Mouse (Mus musculus) neural tube, embryonic 12.5 days (tissue): ENCODE measurements around the gene Lamp1. TPM values are rescaled to one million over a fixed set of nuclear protein-coding genes. Genes with fewer than 3 reads are reported as not detected.

Source experiments
- ATAC-seq: fragments of 200-750 bp; cut with Nextera tagmentation; 2 replicates; pipeline ENCODE4 v1.8.0; 2017; ENCODE audit warnings: low read depth, mild to moderate bottlenecking, moderate TSS enrichment, moderate library complexity; ENCODE audit not compliant: low FRiP score
- H3K27ac ChIP-seq: fragments of 300-500 bp; sonication (generic); 2 replicates; pipeline ENCODE4 v1.5.1; 2016
- H3K27me3 ChIP-seq: fragments of 300-500 bp; sonication (generic); replicated peaks from 2 replicates; pipeline ENCODE4 v1.6.1; 2016; ENCODE audit warnings: mild to moderate bottlenecking
- H3K36me3 ChIP-seq: fragments of 300-500 bp; sonication (generic); 2 replicates; pipeline ENCODE4 v1.6.1; 2016; ENCODE audit warnings: mild to moderate bottlenecking
- H3K4me1 ChIP-seq: fragments of 300-500 bp; sonication (generic); 2 replicates; pipeline ENCODE4 v1.6.1; 2016
- H3K4me2 ChIP-seq: fragments of 300-500 bp; sonication (generic); replicated peaks from 2 replicates; pipeline ENCODE4 v1.6.1; 2016; ENCODE audit warnings: mild to moderate bottlenecking
- H3K4me3 ChIP-seq: fragments of 300-500 bp; sonication (generic); 2 replicates; pipeline ENCODE4 v1.5.1; 2016
- H3K9ac ChIP-seq: fragments of 300-500 bp; sonication (generic); 2 replicates; pipeline ENCODE4 v1.6.1; 2016; ENCODE audit warnings: mild to moderate bottlenecking
- H3K9me3 ChIP-seq: fragments of 300-500 bp; sonication (generic); 2 replicates; pipeline ENCODE4 v1.6.1; 2016; ENCODE audit warnings: mild to moderate bottlenecking
- WGBS: fragments of 180-500 bp; shearing (Covaris S2); methylation state at CpG from one replicate; pipeline ENCODE4 v1.1.7; 2016; 5-methylcytosine and 5-hydroxymethylcytosine counted together
- polyA plus RNA-seq: library from polyadenylated mRNA; unstranded; fragments of >200 nt; fragmentation: Nextera tagmentation; extraction: Ambion mirVana; gene quantifications from 2 replicates; pipeline ENCODE4 v1.2.1, GENCODE M21; 2016

Gene Lamp1
- polyA plus RNA-seq, 1 experiment from 2014 or later = 255 TPM

DNA sequence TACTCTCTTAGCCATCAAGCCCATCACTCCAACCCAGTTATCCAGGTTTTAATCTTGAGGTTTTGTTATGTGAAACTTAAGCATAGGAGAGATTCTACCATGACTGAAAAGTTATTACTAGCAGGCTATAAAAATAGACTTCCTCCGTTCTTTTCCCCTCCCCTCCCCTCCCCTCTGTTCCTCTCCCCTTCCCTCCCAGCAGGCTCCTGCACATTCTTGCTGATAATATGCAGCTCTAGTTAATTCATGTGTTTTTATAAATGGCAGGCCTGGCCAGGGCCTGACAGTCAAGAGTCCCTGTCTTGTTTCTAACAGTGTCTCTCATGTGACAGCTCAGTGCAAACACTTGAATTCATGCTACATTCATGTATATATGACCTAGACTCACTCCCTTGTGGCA, 11.5 kb downstream of the Lamp1 start:
- Histone ChIP-seq H3K27me3 (no peaks in the 10 kb centered on the region), H3K4me1 (no peaks in the 10 kb centered on the region), H3K36me3 (peaks cover 89% of the 10 kb centered on the region), H3K4me2 (no peak overlapping the region), H3K9me3 (no peaks in the 10 kb centered on the region), H3K27ac (no peak overlapping the region), H3K4me3 (no peak overlapping the region), H3K9ac (no peak overlapping the region)
- WGBS = 81% methylated on average over 1 of the region's 1 CpGs
- ATAC-seq = no peak

DNA sequence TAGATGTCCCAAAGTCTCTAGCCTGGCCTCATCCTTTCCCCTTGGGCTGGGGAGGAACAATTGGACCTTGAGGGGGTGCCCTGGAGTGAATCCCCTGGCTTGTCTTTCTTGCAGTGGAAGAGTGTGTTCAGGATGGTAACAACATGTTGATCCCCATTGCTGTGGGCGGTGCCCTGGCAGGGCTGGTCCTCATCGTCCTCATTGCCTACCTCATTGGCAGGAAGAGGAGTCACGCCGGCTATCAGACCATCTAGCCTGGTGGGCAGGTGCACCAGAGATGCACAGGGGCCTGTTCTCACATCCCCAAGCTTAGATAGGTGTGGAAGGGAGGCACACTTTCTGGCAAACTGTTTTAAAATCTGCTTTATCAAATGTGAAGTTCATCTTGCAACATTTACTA, 15.3 kb downstream of the Lamp1 start:
- ATAC-seq = no peak
- H3K27me3 ChIP-seq = no peaks in the 10 kb centered on the region
- no peak overlapping the region for H3K4me2 ChIP-seq
- peaks cover 88% of the 10 kb centered on the region for H3K36me3 ChIP-seq
- no peak overlapping the region for H3K9ac ChIP-seq
- no peak overlapping the region for H3K27ac ChIP-seq
- 80% methylated on average over 4 of the region's 4 CpGs for WGBS
- H3K4me3 ChIP-seq = no peak overlapping the region
- H3K4me1 ChIP-seq = no peaks in the 10 kb centered on the region
- no peaks in the 10 kb centered on the region for H3K9me3 ChIP-seq

DNA sequence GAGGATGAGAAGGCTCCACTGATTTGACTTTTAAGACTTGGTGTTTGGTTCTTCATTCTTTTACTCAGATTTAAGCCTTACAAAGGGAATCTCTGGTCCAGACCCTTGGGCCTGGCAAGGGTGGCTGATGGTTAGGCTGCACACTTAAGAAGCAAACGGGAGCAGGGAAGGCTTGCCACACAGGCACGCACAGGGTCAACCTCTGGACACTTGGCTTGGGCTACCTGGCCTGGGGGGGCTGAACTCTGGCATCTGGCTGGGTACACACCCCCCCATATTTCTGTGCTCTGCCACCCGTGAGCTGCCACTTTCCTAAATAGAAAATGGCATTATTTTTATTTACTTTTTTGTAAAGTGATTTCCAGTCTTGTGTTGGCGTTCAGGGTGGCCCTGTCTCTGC, 15.8 kb downstream of the Lamp1 start:
- Histone ChIP-seq H3K4me1 (no peaks in the 10 kb centered on the region), H3K36me3 (peaks cover 83% of the 10 kb centered on the region), H3K9ac (no peak overlapping the region), H3K27ac (no peak overlapping the region), H3K9me3 (no peaks in the 10 kb centered on the region), H3K4me2 (no peak overlapping the region), H3K4me3 (no peak overlapping the region), H3K27me3 (no peaks in the 10 kb centered on the region)
- ATAC-seq = no peak
- 94% methylated on average over 4 of the region's 4 CpGs for WGBS

DNA sequence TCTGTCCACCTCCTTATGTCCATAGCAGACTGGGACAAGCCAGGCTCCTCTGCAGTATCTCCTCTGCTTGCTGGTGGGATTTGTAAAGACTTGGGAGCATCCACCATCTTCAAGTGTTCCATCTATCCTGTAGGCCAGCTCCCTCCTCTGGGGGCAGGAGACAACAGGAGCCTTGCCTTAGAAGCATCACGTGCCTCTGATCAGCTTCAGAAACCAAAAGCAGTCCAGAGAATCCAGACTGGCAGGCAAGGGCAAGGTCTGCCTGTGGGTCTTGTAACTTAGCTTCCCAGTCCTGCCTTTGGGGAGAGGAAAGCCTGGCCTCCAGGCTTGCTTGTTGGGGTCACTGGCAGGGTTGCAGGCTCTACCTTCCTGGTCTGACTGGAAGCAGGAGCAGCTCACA, 16.7 kb downstream of the Lamp1 start:
- Histone ChIP-seq H3K4me1 (no peaks in the 10 kb centered on the region), H3K27me3 (no peaks in the 10 kb centered on the region), H3K27ac (no peak overlapping the region), H3K4me3 (no peak overlapping the region), H3K9me3 (no peaks in the 10 kb centered on the region), H3K4me2 (no peak overlapping the region), H3K36me3 (peaks cover 75% of the 10 kb centered on the region), H3K9ac (no peak overlapping the region)
- 80% methylated on average over 1 of the region's 1 CpGs for WGBS
- no peak for ATAC-seq

DNA sequence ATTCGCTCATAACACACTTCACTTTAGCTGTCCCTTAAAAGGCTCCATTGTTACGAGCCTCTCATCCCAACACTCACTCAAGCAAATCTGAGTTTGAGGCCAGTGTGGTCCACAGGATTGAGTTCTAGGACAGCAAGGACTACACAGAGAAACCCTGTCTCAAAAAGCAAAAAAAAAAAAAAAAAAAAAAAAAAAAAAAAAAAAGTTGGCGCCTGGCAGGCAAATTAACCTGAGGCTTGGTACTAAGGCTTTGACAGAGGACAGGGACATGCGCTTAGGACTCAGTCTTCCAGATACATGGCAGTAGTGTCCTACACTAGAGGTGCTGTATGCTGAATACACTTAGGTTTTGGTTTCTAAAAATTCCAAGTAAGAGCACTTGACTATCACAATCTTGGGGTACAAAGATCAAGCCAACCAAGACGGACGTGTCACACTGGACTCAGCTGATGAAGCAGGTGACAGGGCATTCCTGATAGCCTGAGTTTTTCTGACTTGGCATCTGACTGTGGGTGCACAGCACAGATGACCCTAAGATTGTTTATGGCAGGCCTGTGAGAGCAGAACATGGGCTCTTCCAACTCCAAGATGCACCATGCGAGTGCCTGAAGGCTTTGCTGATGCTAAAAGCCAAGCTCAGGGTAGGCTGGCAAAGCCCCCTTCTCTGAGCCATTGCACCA, 18.4 kb downstream of the Lamp1 start:
- H3K36me3 ChIP-seq = peaks cover 58% of the 10 kb centered on the region
- no peak overlapping the region for H3K4me2 ChIP-seq
- no peak overlapping the region for H3K4me3 ChIP-seq
- no peaks in the 10 kb centered on the region for H3K9me3 ChIP-seq
- H3K27ac ChIP-seq = no peak overlapping the region
- no peaks in the 10 kb centered on the region for H3K4me1 ChIP-seq
- no peaks in the 10 kb centered on the region for H3K27me3 ChIP-seq
- 95% methylated on average over 7 of the region's 7 CpGs for WGBS
- H3K9ac ChIP-seq = no peak overlapping the region
- no peak for ATAC-seq

DNA sequence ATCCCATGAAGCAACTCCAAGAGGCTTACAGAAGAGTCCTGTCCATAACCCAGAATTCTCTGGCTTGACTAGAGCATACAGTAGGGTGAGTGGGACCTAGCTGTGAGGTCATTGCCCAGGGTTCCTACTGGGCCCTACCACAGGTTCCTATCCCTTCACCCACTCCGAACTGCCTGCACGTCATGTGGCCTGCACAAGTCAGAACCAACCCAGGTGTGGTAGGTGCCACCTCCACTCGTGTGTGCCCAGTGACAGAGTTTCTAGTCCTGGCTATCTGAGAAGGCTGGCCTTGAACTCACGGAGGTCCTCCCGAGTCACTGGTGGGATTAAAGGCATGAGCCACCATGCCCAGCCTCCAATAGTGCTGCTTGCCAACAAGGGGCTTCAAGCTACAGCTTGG, 19.2 kb downstream of the Lamp1 start:
- 93% methylated on average over 5 of the region's 5 CpGs for WGBS
- peaks cover 50% of the 10 kb centered on the region for H3K36me3 ChIP-seq

DNA sequence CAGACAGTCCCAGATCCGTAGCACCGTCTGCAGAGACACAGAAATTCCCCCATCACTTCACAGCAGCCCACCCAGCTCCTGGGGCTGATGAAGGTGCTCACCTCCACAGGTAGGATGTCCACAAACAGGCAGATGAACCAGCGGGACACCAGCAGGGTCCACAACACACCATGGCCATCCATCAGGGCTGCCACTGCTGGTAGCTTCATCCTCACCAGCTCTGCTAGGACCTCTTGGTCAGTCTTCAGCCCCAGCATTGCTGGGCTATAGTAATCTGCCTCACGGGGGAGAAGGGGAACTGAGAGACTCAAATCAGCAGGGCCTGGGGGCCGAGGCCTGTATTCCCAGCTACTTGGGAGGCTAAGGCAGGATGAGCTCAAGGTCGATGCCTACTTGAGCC, 20.5 kb downstream of the Lamp1 start:
- no peak overlapping the region for H3K4me3 ChIP-seq
- no peak overlapping the region for H3K27ac ChIP-seq
- H3K4me2 ChIP-seq = no peak overlapping the region
- H3K36me3 ChIP-seq = peaks cover 37% of the 10 kb centered on the region
- H3K27me3 ChIP-seq = no peaks in the 10 kb centered on the region
- no peaks in the 10 kb centered on the region for H3K9me3 ChIP-seq
- no peak overlapping the region for H3K9ac ChIP-seq
- 83% methylated on average over 6 of the region's 6 CpGs for whole genome bisulfite sequencing
- no peak for ATAC-seq
- H3K4me1 ChIP-seq = no peaks in the 10 kb centered on the region

More for the DNA sequence above, 19.2 kb downstream of the Lamp1 start:
- Histone ChIP-seq H3K9me3 (no peaks in the 10 kb centered on the region), H3K27ac (no peak overlapping the region), H3K4me1 (no peaks in the 10 kb centered on the region), H3K4me3 (no peak overlapping the region), H3K27me3 (no peaks in the 10 kb centered on the region), H3K9ac (no peak overlapping the region), H3K4me2 (no peak overlapping the region)
- no peak for ATAC-seq

DNA sequence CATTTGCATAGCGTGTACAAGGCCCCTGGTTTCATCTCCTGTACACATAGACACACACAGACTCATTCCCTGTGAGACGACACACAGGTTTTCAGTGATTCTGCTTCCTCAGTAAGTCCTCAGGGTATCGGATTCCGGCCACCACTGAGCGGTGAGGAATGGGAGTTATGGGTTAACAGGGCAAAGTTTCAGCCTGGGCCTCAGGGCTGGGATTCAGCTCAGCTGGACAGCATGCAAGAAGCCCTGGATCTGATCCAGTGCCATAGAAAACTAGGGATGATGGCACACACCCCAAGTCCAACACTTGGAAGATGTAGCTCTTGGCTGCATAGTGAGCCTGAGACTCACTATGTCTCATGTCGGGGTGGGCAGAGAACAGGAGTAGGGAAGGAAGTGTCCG, 21.0 kb downstream of the Lamp1 start:
- ATAC-seq = no peak
- Histone ChIP-seq H3K27me3 (no peaks in the 10 kb centered on the region), H3K4me3 (no peak overlapping the region), H3K9ac (no peak overlapping the region), H3K4me2 (no peak overlapping the region), H3K27ac (no peak overlapping the region), H3K36me3 (peaks cover 33% of the 10 kb centered on the region), H3K9me3 (no peaks in the 10 kb centered on the region), H3K4me1 (no peaks in the 10 kb centered on the region)
- 88% methylated on average over 7 of the region's 7 CpGs for WGBS

DNA sequence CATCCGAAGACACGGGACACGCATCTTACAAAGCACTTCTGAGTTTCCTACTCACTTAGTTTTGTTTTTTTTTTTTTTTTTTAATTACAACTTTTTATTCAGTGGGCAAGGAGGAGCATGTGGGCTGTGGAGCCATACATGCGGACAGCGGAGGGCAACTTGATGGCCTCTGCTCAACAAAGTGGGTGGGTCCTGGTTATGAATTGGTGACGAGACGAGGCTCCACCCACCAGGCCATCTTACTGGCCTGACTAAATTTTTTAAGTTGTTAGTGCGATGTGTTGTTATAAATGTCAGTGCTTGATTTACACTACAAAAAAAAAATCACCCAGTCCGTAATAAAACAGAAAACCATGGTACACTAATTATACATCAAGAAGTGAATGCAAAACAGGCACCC, 21.4 kb downstream of the Lamp1 start:
- WGBS = 87% methylated on average over 9 of the region's 9 CpGs

DNA sequence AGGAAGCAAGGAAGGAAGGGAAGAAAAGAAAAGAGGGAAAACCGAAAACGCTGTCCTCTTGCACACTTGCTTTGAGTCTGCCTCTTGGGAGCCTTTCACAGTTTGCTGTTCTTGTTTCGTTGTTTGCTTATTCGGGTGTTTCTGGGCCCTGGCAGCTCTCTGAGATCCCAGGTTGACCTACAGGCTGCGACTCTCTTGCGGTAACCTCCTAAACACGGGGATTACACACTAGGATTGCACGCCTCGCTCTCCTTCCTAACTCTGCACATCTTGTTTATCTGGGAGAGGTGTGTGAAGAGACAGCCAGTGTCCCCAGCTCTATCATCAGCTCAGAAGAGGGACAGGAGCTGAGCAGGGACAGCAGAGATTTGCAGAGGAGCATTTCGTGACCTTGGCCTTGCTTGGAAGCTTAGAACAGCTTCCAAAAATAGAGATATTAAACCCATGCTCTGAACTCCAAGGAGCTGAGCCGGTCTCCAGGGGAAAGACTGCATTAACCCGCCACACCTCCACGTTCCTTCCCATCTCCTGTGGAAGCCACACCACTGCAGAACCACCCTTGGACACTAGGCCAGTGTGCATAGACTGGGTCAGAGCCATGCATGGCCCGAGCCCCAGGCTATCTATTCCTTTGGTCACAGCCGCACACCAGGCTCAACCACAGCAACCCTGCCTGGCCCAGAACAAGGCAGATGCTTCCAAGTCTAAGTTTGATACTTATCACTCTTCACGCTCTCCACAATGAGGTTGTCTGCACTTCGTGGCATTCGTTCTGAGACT, 22.1 kb downstream of the Lamp1 start:
- 86% methylated on average over 18 of the region's 18 CpGs for WGBS

More for the DNA sequence above, 21.4 kb downstream of the Lamp1 start:
- Histone ChIP-seq H3K9me3 (no peaks in the 10 kb centered on the region), H3K4me2 (no peak overlapping the region), H3K27me3 (no peaks in the 10 kb centered on the region), H3K4me3 (no peak overlapping the region), H3K27ac (no peak overlapping the region), H3K4me1 (no peaks in the 10 kb centered on the region), H3K36me3 (peaks cover 28% of the 10 kb centered on the region), H3K9ac (no peak overlapping the region)
- no peak for ATAC-seq

DNA sequence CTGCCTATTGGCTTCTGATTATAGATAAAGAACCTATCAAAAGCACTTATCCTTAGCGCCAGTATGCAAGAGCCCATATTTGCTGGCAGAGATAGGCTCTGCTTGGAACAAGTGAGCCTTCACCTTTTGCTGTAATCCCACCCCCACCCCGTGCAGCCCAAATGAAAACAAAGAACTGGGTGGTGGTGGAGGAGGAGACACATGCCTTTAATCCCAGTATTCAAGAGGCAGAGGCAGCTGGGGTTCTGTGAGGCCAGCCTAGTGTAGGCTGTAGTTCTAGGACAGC, 22.7 kb downstream of the Lamp1 start:
- no peak for ATAC-seq
- H3K36me3 ChIP-seq = peaks cover 16% of the 10 kb centered on the region
- no peak overlapping the region for H3K9ac ChIP-seq
- H3K4me3 ChIP-seq = no peak overlapping the region
- H3K27ac ChIP-seq = no peak overlapping the region
- H3K4me2 ChIP-seq = no peak overlapping the region
- H3K27me3 ChIP-seq = no peaks in the 10 kb centered on the region
- no peaks in the 10 kb centered on the region for H3K9me3 ChIP-seq
- WGBS = 61% methylated on average over 2 of the region's 2 CpGs
- no peaks in the 10 kb centered on the region for H3K4me1 ChIP-seq

More for the DNA sequence above, 22.1 kb downstream of the Lamp1 start:
- no peak overlapping the region for H3K4me3 ChIP-seq
- no peak overlapping the region for H3K27ac ChIP-seq
- H3K4me2 ChIP-seq = no peak overlapping the region
- H3K4me1 ChIP-seq = no peaks in the 10 kb centered on the region
- no peak for ATAC-seq
- no peak overlapping the region for H3K9ac ChIP-seq
- peaks cover 21% of the 10 kb centered on the region for H3K36me3 ChIP-seq
- H3K9me3 ChIP-seq = no peaks in the 10 kb centered on the region
- H3K27me3 ChIP-seq = no peaks in the 10 kb centered on the region

DNA sequence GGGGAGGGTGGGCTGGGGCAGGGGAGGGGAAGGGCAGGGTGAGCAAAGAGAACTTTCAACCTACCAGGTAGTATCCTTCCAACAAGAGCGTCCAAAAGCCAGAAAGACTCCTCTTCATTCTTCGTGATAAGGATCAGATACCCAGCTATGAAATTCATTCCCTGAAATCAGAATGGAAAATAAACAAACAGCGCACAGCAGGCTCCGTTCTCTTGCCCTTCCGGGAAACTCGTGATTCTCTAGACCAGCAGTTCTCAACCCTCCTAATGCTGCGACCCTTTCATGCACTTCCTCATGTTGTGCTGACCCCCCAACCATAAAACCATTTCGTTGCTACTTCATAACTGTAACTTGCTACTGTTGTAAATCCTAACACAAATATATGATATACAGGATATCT, 27.9 kb downstream of the Lamp1 start:
- H3K9ac ChIP-seq = no peak overlapping the region
- no peak for ATAC-seq
- H3K27me3 ChIP-seq = no peaks in the 10 kb centered on the region
- WGBS = 85% methylated on average over 8 of the region's 8 CpGs
- no peaks in the 10 kb centered on the region; the same call in 1 of the 2 replicates for H3K36me3 ChIP-seq
- H3K9me3 ChIP-seq = no peaks in the 10 kb centered on the region
- H3K27ac ChIP-seq = no peak overlapping the region
- no peak overlapping the region for H3K4me2 ChIP-seq
- H3K4me3 ChIP-seq = no peak overlapping the region
- no peaks in the 10 kb centered on the region for H3K4me1 ChIP-seq

DNA sequence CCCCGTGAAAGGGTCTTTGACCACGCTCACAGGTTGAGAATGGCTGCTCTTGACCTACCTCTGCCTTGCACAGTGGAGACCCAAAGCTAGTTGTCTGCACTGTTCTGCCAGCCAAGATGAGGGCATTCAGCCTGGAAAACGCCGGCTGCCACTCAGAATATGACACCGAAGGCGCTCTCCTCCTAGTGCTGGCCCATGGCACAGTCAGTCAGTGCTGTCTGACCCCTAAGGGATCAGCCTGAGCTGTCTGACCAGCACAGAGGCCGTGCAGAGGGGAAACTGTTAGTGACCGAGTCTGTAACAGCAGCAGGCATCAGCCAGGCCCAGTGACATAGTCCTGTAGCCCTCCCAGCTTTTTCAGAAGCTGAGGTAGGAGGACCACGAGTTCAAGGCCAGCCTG, 28.3 kb downstream of the Lamp1 start:
- 86% methylated on average over 9 of the region's 9 CpGs for WGBS
- no peak overlapping the region for H3K27ac ChIP-seq

More for the DNA sequence above, 28.3 kb downstream of the Lamp1 start:
- Histone ChIP-seq H3K4me1 (no peaks in the 10 kb centered on the region), H3K27me3 (no peaks in the 10 kb centered on the region), H3K4me2 (no peak overlapping the region), H3K9me3 (no peaks in the 10 kb centered on the region), H3K9ac (no peak overlapping the region), H3K36me3 (no peaks in the 10 kb centered on the region; the same call in 1 of the 2 replicates), H3K4me3 (no peak overlapping the region)
- no peak for ATAC-seq
